Comparison of ENCODE assay signal across 19 mouse cellular contexts in genomic region chr10:54042212-54042840, GRCm38 (mm10). TPM values are rescaled to one million over a fixed set of nuclear protein-coding genes. Genes with fewer than 3 reads are reported as not detected.
A peak's percentile ranks its signal among the peaks of the same experiment; 100 is the strongest.
DNase-seq lines count a peak whose midpoint lies in the region; ATAC-seq and TF ChIP-seq lines count a peak whose summit lies in the region.
"Had no signal": no experiment of that assay in that cellular context is flagged by ENCODE, and none has a peak within 500 bp of the region (broad histone marks: within the 10 kb centered on the region; RNA-seq: fewer than 3 reads in every experiment).

No protein-coding gene starts in this region.

- H3K27me3 ChIP-seq in lung, postnatal 0 days (replicated peaks; ENCODE audit: insufficient read depth, low read length): no peaks in the 10 kb centered on the region
- H3K27me3 ChIP-seq in hindbrain, postnatal 0 days (ENCODE audit: insufficient read depth, low read length): no peaks in the 10 kb centered on the region
- H3K27me3 ChIP-seq: hindbrain, embryonic 15.5 days; limb, embryonic 13.5 days; megakaryocyte, embryonic 14.5 days; neural tube, embryonic 13.5 days had no signal

- no peak overlapping the region for H3K27ac ChIP-seq in lung, postnatal 0 days (ENCODE audit: low read length)
- no peak overlapping the region for H3K27ac ChIP-seq in hindbrain, postnatal 0 days
- H3K27ac ChIP-seq: gastrocnemius, adult 2 months; heart, adult 2 months; hindbrain, embryonic 15.5 days; limb, embryonic 13.5 days; neural tube, embryonic 13.5 days had no signal

- WGBS in lung, postnatal 0 days: 51% methylated on average over 7 of the region's 7 CpGs
- 90% methylated on average over 7 of the region's 7 CpGs for WGBS in hindbrain, postnatal 0 days

- no peak overlapping the region for H3K9ac ChIP-seq in lung, postnatal 0 days (replicated peaks; ENCODE audit: low read depth)
- no peak overlapping the region for H3K9ac ChIP-seq in hindbrain, postnatal 0 days (replicated peaks; ENCODE audit: low read length)
- H3K9ac ChIP-seq: forebrain, postnatal 0 days; hindbrain, embryonic 15.5 days; limb, embryonic 13.5 days; neural tube, embryonic 13.5 days had no signal

- H3K4me1 ChIP-seq in lung, postnatal 0 days (ENCODE audit: insufficient read depth, low read depth, low read length): no peaks in the 10 kb centered on the region
- H3K4me1 ChIP-seq in hindbrain, postnatal 0 days (ENCODE audit: insufficient read depth, low read length): no peaks in the 10 kb centered on the region
- H3K4me1 ChIP-seq: hindbrain, embryonic 15.5 days; neural tube, embryonic 13.5 days had no signal

- peak; percentile 27; the same call in 1 of the 2 replicates for TF ChIP-seq EP300 in lung, postnatal 0 days (IDR thresholded peaks at IDR 0.05)

- H3K4me3 ChIP-seq in lung, postnatal 0 days (ENCODE audit: low read depth, low read length): no peak overlapping the region
- H3K4me3 ChIP-seq in hindbrain, postnatal 0 days (ENCODE audit: low read length): no peak overlapping the region
- H3K4me3 ChIP-seq: gastrocnemius, adult 2 months; heart, adult 2 months; hindbrain, embryonic 15.5 days; limb, embryonic 13.5 days; megakaryocyte, embryonic 14.5 days; neural tube, embryonic 13.5 days had no signal

- peak; percentile 74 for DNase-seq in lung, postnatal 0 days (ENCODE audit: low spot score)
- no peak for DNase-seq in lung, postnatal 10 days
- peak; percentile 91 for DNase-seq in c-Kit-negative CD71-positive TER-119-positive erythroid progenitor cells, embryonic 14.5 days (ENCODE audit: low read depth, low spot score)
- peak; percentile 85 for DNase-seq in liver
- no peak for DNase-seq in cerebellum, postnatal 10 days
- DNase-seq in hindbrain, postnatal 0 days (ENCODE audit: low spot score): no peak
- DNase-seq: adrenal gland, postnatal 10 days; cerebellum, adult 9-11 months; embryo, embryonic 11 days; forebrain, postnatal 0 days; gastrocnemius, adult 2 months; heart, adult 2 months; heart, postnatal 10 days; retina, postnatal 1 day had no signal

- H3K9me3 ChIP-seq in lung, postnatal 0 days (ENCODE audit: low read length): no peaks in the 10 kb centered on the region
- H3K9me3 ChIP-seq in hindbrain, postnatal 0 days (ENCODE audit: low read length): no peaks in the 10 kb centered on the region
- H3K9me3 ChIP-seq: hindbrain, embryonic 15.5 days; limb, embryonic 13.5 days; megakaryocyte, embryonic 14.5 days; neural tube, embryonic 13.5 days had no signal

- peak; percentile 49 for ATAC-seq in lung, postnatal 0 days
- peak; percentile 9; the same call in 1 of the 2 replicates for ATAC-seq in megakaryocyte progenitor cell, adult 5-6 weeks (replicated peaks; ENCODE audit: poor library complexity)
- no peak for ATAC-seq in hindbrain, postnatal 0 days
- ATAC-seq: forebrain, postnatal 0 days had no signal

- H3K4me2 ChIP-seq in lung, postnatal 0 days (replicated peaks; ENCODE audit: low read depth, low read length): no peak overlapping the region
- no peak overlapping the region for H3K4me2 ChIP-seq in hindbrain, postnatal 0 days (ENCODE audit: low read depth, low read length)
- H3K4me2 ChIP-seq: hindbrain, embryonic 15.5 days; limb, embryonic 13.5 days; neural tube, embryonic 13.5 days had no signal

- no peaks in the 10 kb centered on the region for H3K36me3 ChIP-seq in lung, postnatal 0 days (ENCODE audit: insufficient read depth, low read length)
- no peaks in the 10 kb centered on the region for H3K36me3 ChIP-seq in hindbrain, postnatal 0 days (ENCODE audit: insufficient read depth, low read length)
- H3K36me3 ChIP-seq: hindbrain, embryonic 15.5 days; limb, embryonic 13.5 days; neural tube, embryonic 13.5 days had no signal

- no peak for TF ChIP-seq CTCF in lung, postnatal 0 days (IDR thresholded peaks at IDR 0.05)
- TF ChIP-seq CTCF in hindbrain, postnatal 0 days (IDR thresholded peaks at IDR 0.05; ENCODE audit: low read depth): no peak

RNA-seq across cellular contexts. Expression of gene Man1a, which starts 34.1 kb away (rescaled TPM):
- 6.6 and 6.9 TPM in 2 replicates for polyA plus RNA-seq in lung, postnatal 0 days (2015; fragmentation: Nextera tagmentation; extraction: Ambion mirVana)
- 88.8 and 91.9 TPM in 2 replicates for total RNA-seq in megakaryocyte progenitor cell, adult 5-6 weeks (2015)
- 58.2 and 75.7 TPM in 2 replicates for total RNA-seq in megakaryocyte progenitor cell, adult 5-6 weeks (2017)
- 15.1 and 16.1 TPM in 2 replicates for total RNA-seq in hindbrain, postnatal 0 days (2014; rRNA removed)
- polyA plus RNA-seq in hindbrain, postnatal 0 days (2015; fragmentation: Nextera tagmentation; extraction: Ambion mirVana): 4.2 and 4.3 TPM in 2 replicates

Comparison
In these comparisons a context has a peak if more than half of its experiments do, and no peak if none do; other contexts are left out.
1. DNase-seq: peak in lung, postnatal 0 days (single experiment), c-Kit-negative CD71-positive TER-119-positive erythroid progenitor cells, embryonic 14.5 days (single experiment) and liver (single experiment); none in lung, postnatal 10 days (single experiment), cerebellum, postnatal 10 days (0 of 2) and hindbrain, postnatal 0 days (single experiment).